Mouse (Mus musculus) cerebellum, adult 18-20 months (tissue): ENCODE results near the gene Pum2.
"Not testable (repeated sequence)": the region's sequence is repeated elsewhere in the genome, so short reads cannot be mapped to it uniquely, and the experiment has no call there.

Experiments used
- DNase-seq, 2 experiments: peaks; one replicate each; pipeline ENCODE4 v3.0.0; 2021

Gene Pum2

GRCm38 (mm10) chr12:8673974-8674306 is at the start of gene Pum2:
Pum2 (plus strand) TSS chr12:8674134.
- DNase-seq, result peak; percentile 90 to 97

GRCm38 (mm10) chr12:8629537-8629936 is 44.4 kb upstream of the Pum2 start:
- no peak for DNase-seq

- DNase-seq, result no peak
These were observed 42.2 kb upstream of the Pum2 start for GRCm38 (mm10) chr12:8631691-8632090.

- DNase-seq, result no peak
These were observed 41.1 kb upstream of the Pum2 start for GRCm38 (mm10) chr12:8632737-8633365.

GRCm38 (mm10) chr12:8634306-8634705 is 39.6 kb upstream of the Pum2 start:
- no peak for DNase-seq

GRCm38 (mm10) chr12:8635546-8635945 is 38.4 kb upstream of the Pum2 start:
- DNase-seq, result no peak

GRCm38 (mm10) chr12:8636945-8637344 is 37.0 kb upstream of the Pum2 start:
- DNase-seq, result no peak

- peak; percentile 74 to 79 for DNase-seq
These were observed 35.4 kb upstream of the Pum2 start for GRCm38 (mm10) chr12:8638411-8639087.

GRCm38 (mm10) chr12:8640186-8640585 is 33.7 kb upstream of the Pum2 start:
- DNase-seq, result peak in 1 of 2 experiments; percentile 10

GRCm38 (mm10) chr12:8640711-8641424 is 33.1 kb upstream of the Pum2 start:
- peak; percentile 98 to 100 for DNase-seq

- DNase-seq, result peak in 1 of 2 experiments; percentile 28
These were observed 32.6 kb upstream of the Pum2 start for GRCm38 (mm10) chr12:8641425-8641735.

GRCm38 (mm10) chr12:8648211-8648610 is 25.7 kb upstream of the Pum2 start:
- DNase-seq, result not testable (repeated sequence)

- DNase-seq, result not testable (repeated sequence)
These were observed 23.9 kb upstream of the Pum2 start for GRCm38 (mm10) chr12:8650027-8650426.

GRCm38 (mm10) chr12:8656596-8656995 is 17.3 kb upstream of the Pum2 start:
- DNase-seq, result no peak

GRCm38 (mm10) chr12:8657116-8657515 is 16.8 kb upstream of the Pum2 start:
- no peak for DNase-seq

GRCm38 (mm10) chr12:8657629-8658366 is 16.1 kb upstream of the Pum2 start:
- DNase-seq, result no peak

- no peak for DNase-seq
These were observed 14.3 kb upstream of the Pum2 start for GRCm38 (mm10) chr12:8659406-8660279.

GRCm38 (mm10) chr12:8661747-8662146 is 12.2 kb upstream of the Pum2 start:
- DNase-seq, result no peak

GRCm38 (mm10) chr12:8662175-8662574 is 11.8 kb upstream of the Pum2 start:
- DNase-seq, result no peak

GRCm38 (mm10) chr12:8662721-8663120 is 11.2 kb upstream of the Pum2 start:
- no peak for DNase-seq

- DNase-seq, result no peak
These were observed 6.3 kb upstream of the Pum2 start for GRCm38 (mm10) chr12:8667473-8668255.

- no peak for DNase-seq
These were observed 4.5 kb upstream of the Pum2 start for GRCm38 (mm10) chr12:8669421-8669820.
